Mouse (Mus musculus): ENCODE data around the gene Hmgxb4.
A peak's percentile ranks its signal among the peaks of the same experiment; 100 is the strongest.
"Not testable (repeated sequence)": the region's sequence is repeated elsewhere in the genome, so short reads cannot be mapped to it uniquely, and the experiment has no call there.

The Hmgxb4 gene

GRCm38 (mm10) chr8:74993081-74993474 is at the start of gene Hmgxb4:
TSS of gene Hmgxb4 (plus strand) at chr8:74993356.
- DNase-seq (ENCODE audit: low read depth), result no peak

DNA sequence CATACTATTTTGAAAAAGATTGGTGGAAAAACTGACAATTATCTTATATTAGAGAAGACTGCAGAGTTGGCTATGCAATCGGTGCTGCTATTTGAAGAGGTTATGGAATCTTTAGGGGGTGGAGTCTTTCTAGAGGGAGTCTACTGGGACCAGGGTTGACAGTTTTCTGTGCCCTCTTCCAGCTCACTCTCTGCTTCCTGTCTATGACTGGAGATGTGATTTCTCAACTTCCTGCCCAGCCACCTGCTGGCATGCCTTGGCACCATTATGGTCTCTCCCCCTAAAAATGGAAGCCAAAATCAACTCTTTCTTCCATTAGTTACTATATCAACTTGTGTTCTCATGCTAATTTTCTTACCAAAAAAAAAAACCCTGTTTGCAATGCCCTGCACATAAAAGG is 43.7 kb upstream of the Hmgxb4 start:
- DNase-seq (ENCODE audit: low read depth), result no peak

DNA sequence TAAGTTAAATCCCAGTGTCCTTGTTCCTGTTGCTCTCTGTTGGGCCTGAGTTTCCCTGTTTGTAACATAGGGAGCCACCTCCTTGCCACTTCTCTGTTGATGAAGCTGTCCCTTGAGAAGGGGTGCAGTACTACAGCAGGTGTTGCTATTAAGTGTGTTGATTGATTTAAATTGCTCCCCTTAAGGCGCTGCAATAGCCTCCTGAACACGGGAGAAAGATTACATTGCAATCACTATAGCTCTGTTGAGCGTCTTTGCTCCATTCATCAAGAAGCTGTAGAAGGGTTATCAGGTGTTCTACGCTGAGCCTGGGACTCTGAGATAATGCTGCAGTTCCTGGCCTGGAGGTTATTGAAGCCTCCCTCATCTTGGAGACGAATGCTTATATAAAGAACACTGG is 29.2 kb upstream of the Hmgxb4 start:
- no peak for DNase-seq (ENCODE audit: low read depth)

- not testable (repeated sequence) for DNase-seq (ENCODE audit: low read depth)
Observed at GRCm38 (mm10) chr8:74970286-74970685, 22.9 kb upstream of the Hmgxb4 start.

DNA sequence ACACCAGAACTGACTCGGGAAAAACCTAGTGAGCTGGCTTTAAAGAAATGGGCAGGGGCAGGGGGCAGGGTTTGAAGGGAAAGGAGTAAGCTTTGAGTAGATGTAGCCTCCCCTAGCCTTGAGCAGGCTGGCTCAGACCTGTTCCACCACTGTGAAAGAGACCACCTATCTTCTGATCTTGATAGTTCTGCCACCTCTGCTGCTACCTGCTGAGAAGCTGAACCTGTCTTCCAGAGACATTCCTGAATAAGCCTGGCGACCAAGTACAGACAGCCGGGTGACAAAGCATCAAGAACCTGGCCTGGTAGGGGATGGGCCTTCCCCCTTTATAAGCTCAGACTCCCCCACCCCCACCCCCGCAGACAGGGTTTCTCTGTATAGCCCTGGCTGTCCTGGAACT is 21.5 kb upstream of the Hmgxb4 start:
- DNase-seq (ENCODE audit: low read depth), result no peak

GRCm38 (mm10) chr8:74972322-74972883 is 20.8 kb upstream of the Hmgxb4 start:
- no peak for DNase-seq (ENCODE audit: low read depth)

- DNase-seq (ENCODE audit: low read depth), result no peak
Observed at GRCm38 (mm10) chr8:74973121-74973869, 19.9 kb upstream of the Hmgxb4 start.

DNA sequence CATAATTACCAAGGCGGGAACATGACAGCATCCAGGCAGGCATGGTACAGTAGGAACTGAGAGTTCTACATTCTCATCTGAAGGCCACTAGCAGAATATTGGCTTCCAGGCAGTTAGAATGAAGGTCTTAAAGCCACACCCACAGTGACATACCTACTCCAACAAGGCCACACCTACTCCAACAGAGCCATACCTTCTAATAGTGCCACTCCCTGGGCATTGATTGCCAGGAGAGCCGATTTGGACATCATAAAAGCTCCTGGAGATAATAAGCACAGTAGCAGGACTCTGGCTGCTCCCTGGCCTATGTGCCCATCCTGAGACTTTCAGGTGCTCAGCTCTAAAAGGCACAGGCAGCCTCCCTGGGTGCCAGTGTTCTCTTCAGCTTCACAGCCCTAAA is 19.3 kb upstream of the Hmgxb4 start:
- no peak for DNase-seq (ENCODE audit: low read depth)

- DNase-seq (ENCODE audit: low read depth), result no peak
Observed at GRCm38 (mm10) chr8:74977427-74977826, 15.7 kb upstream of the Hmgxb4 start.

DNA sequence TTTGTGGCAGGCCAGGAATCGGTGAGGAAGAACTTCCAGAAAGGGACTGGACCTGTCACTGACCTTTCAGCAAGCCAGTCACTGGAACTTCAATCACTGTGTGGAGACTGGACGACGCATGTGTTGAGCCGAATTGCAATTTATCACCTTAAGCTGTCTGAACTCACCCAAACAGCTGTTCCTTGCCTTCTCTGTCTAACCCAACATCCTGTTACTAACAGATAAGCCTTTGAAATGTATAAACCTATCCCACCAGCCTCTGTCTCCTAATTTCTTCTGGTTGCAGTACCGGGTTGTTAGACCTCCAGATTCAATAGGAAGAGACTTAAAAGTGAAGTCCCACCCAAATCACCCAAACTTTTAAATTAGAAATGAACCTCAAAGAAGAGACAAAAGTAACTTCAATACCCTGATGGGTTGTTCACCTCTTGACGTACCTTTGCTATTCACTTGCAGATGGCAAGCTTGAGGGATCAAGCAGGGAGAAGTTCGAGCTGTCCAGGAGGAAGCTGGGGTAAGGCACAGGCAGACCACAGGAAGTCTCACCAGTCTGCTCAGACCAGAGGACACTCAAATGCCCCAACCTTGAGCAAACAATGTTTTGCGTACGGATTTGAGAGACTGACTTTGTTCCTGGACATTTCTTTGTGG is 13.0 kb upstream of the Hmgxb4 start:
- no peak for DNase-seq (ENCODE audit: low read depth)

DNA sequence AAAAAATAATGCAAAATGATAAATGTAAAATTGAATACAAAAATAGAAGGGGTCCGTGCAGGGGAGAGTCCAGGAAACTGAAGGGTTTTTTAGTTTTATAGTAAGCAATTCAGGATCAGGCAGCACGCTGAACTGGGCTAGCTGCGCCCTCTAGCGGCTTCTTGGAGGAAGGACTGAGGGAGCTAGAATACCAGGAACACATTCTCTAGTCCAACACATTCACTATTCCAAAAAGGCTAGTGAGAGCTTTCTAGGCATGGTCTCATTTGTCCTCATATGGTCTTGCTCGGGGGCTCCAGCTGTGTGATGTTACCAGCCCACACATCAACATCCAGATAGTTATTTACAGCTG is 12.5 kb upstream of the Hmgxb4 start:
- peak; percentile 51 for DNase-seq (ENCODE audit: low read depth)

DNA sequence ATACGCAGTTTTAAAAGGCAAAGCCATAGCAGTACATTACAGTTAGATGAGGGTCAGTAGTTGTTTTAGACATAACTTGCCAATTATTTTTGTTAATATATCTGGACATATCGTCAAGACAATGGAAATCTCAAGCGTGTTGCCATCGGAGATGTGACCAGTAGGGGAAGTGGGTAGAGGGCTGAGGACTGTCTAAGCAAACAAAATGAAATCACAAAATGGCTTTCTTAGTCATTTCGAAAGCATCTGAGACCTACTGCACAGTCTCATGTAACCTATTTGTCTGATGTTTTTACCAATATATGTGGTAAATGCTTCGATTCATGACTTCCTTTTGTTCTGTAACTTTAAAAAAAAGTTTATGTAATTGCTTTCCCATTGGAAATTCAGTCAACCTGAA is 11.3 kb upstream of the Hmgxb4 start:
- DNase-seq (ENCODE audit: low read depth), result no peak

- no peak for DNase-seq (ENCODE audit: low read depth)
Observed at GRCm38 (mm10) chr8:74987436-74987835, 5.7 kb upstream of the Hmgxb4 start.

DNA sequence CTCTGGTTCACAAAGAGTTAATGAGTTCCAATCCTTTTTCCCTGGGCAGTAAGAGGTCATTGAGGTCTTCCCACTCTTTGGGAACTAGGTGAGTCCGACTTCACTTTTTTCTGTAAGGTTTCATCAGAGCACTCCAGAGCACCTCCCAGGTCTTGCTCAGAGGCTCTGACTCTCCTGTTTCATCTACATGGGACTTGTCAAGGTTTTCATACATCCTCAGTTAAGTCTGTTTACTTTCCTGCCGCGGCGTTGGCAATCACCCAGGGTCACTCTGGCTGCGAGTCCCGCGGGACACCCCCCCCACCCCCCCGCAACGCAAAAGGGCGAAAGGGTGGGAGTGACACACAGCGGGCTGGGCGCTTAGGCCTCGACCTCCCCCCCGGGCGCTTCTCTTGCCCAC is 3.1 kb upstream of the Hmgxb4 start:
- no peak for DNase-seq (ENCODE audit: low read depth)

DNA sequence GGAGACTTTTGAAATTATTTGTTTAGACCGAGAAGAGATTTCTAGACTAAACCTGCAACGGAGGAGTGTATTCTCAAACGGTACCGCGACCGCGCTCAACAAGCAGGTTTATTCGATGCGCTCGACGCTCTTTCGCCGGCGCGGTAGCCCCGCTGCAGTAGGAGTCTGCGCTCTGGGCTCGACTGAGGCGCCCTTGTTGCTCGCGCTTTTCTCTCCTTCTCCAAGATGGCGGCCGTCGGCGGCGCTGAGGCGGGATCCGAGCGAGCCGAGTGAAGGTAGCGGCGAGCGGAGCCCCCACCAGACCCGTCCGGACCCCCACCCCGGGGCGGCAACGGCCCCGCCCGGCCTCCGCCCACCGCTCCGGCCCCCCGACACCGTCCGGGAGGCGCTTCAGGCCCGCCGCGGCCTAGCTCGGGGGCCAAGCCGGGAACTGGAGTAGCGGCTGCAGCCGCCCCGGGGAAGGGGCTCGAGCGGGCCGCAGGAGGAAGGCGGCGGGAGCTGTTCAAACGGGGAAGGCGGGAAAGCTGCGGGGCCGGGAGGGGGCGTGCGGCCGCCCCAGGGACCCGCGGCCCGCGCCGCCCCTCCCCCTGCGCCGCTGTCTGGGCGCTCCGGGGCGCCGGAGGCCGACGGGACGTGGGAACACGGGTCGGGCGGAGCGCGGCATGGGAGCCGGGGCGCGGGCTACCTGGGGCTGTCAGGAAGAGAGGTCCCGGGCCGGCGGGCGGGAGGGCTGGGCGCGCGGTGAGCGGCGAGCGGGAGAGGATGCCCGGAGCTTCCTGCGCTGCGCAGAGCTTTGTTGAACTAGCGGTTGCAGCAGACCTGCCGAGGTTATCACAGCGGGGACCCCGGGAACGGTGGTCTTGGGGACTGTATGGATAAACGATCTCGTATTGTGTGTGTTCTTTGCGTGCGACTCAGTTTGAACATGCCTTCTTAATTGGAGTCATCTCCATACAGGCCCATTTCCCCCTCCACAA is 607 bp downstream of the Hmgxb4 start:
- peak; percentile 68 for DNase-seq (ENCODE audit: low read depth)

DNA sequence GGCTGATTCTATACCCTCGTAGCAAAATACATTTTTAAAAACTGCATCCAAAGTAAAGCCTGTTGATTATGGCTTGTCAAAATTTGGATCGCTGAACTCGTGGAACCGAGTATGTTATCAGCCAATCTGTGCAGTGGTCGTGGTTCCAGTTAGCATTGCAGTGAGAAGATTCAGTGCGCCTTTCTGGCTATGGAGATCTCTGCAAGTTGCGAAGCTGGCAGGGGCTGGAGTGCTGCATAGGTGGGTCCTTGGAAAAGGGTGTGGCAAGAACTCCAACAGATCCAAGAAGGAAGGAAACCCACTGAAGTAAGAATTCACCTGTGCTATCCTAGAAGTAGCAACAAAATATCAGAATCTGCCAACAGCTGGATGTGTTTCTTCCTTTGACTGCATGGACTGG is 1.4 kb downstream of the Hmgxb4 start:
- no peak for DNase-seq (ENCODE audit: low read depth)

- DNase-seq (ENCODE audit: low read depth), result no peak
Observed at GRCm38 (mm10) chr8:75000431-75000830, 7.3 kb downstream of the Hmgxb4 start.

- no peak for DNase-seq (ENCODE audit: low read depth)
Observed at GRCm38 (mm10) chr8:75008826-75009225, 15.7 kb downstream of the Hmgxb4 start.

GRCm38 (mm10) chr8:75013557-75013956 is 20.4 kb downstream of the Hmgxb4 start:
- no peak for DNase-seq (ENCODE audit: low read depth)

DNA sequence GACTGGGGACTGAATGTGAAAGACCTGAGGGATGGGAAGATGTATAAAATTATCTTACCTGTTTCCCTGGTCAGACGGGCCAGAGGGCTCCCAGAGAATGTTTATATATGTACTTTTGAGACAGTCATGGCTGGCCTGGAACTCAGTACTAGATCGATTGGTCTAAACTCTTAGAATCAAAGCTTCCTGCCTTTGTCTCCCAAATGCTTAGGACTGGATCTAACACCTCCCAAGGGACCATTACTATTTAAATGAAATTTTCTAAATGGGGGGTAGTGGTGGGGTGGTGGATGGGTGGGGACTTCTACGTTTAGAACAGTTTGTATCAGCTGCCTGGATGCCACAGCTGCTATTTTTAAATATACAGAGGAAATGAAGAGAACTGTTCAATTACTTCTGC is 20.8 kb downstream of the Hmgxb4 start:
- no peak for DNase-seq (ENCODE audit: low read depth)

DNA sequence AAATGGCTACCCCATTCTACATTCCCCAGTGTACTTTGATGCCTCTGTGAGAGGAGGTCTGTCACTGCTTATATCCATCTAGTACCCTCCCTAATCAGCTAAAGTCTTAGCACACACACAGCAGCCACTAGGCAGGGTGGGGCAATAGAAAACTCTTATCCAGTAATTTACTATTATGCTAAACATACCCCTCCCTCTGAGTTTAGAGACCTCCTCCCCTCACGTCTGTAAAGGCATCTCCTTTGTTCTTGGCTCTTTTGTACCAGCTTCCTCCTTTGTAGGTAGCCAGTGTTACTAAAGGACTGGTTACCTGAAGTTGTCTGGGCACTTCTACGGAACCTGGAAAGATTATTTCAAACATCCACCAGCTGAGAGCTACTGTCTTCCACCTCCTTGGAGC is 22.8 kb downstream of the Hmgxb4 start:
- DNase-seq (ENCODE audit: low read depth), result no peak

- no peak for DNase-seq (ENCODE audit: low read depth)
Observed at GRCm38 (mm10) chr8:75016422-75016821, 23.3 kb downstream of the Hmgxb4 start.

All from c-Kit-positive CD71-negative TER-119-negative erythroid progenitor cells, embryonic 14.5 days (primary cell).